Mouse (Mus musculus) lung, embryonic 14.5 days (tissue): ENCODE results near the gene Cfap97d2. TPM values are rescaled to one million over a fixed set of nuclear protein-coding genes. Genes with fewer than 3 reads are reported as not detected.

ENCODE experiments used
- ATAC-seq: fragments of 200-750 bp; cut with Nextera tagmentation; 2 replicates; pipeline ENCODE4 v1.8.0; 2017; ENCODE audit warnings: mild to moderate bottlenecking, moderate TSS enrichment, moderate library complexity; ENCODE audit not compliant: insufficient read depth
- DNase-seq: peaks from one replicate; pipeline ENCODE4 v3.0.0-alpha.2; 2015
- H3K27ac ChIP-seq: fragments of 300-500 bp; sonication (generic); 2 replicates; pipeline ENCODE4 v1.5.1; 2014; ENCODE audit warnings: low read depth, mild to moderate bottlenecking, moderate library complexity
- H3K27me3 ChIP-seq: fragments of 300-500 bp; sonication (generic); 2 replicates; pipeline ENCODE4 v1.6.1; 2014; ENCODE audit warnings: low read length, control low read depth; ENCODE audit not compliant: insufficient read depth
- H3K36me3 ChIP-seq: fragments of 300-500 bp; sonication (generic); 2 replicates; pipeline ENCODE4 v1.6.1; 2014; ENCODE audit warnings: control low read depth; ENCODE audit not compliant: insufficient read depth
- H3K4me1 ChIP-seq: fragments of 300-500 bp; sonication (generic); 2 replicates; pipeline ENCODE4 v1.6.1; 2014; ENCODE audit warnings: antibody characterized with exemption, control low read depth; ENCODE audit not compliant: insufficient read depth
- H3K4me2 ChIP-seq: fragments of 300-500 bp; sonication (generic); 2 replicates; pipeline ENCODE4 v1.6.1; 2014; ENCODE audit warnings: mild to moderate bottlenecking
- H3K4me3 ChIP-seq: fragments of 300-500 bp; sonication (generic); 2 replicates; pipeline ENCODE4 v1.5.1; 2014; ENCODE audit warnings: low read depth, low read length
- H3K9ac ChIP-seq: fragments of 300-500 bp; sonication (generic); 2 replicates; pipeline ENCODE4 v1.6.1; 2014
- H3K9me3 ChIP-seq: fragments of 300-500 bp; sonication (generic); 2 replicates; pipeline ENCODE4 v1.6.1; 2016; ENCODE audit warnings: low read depth, low read length, control low read depth
- CTCF ChIP-seq: IDR thresholded peaks from 2 replicates; pipeline ENCODE4 v1.5.1; 2016; ENCODE audit warnings: antibody characterized with exemption, low read depth
- WGBS: fragments of 180-500 bp; shearing (Covaris S2); extraction: QIAGEN DNeasy Blood & Tissue Kit; methylation state at CpG from one replicate; pipeline ENCODE4 v1.1.7; 2014; 5-methylcytosine and 5-hydroxymethylcytosine counted together
- polyA plus RNA-seq: library from polyadenylated mRNA; unstranded; fragments of >200 nt; fragmentation: Nextera tagmentation; extraction: Ambion mirVana; gene quantifications from 2 replicates; pipeline ENCODE4 v1.2.1, GENCODE M21; 2014

Gene Cfap97d2
- polyA plus RNA-seq, 1 experiment from 2014 or later, result not detected

DNA sequence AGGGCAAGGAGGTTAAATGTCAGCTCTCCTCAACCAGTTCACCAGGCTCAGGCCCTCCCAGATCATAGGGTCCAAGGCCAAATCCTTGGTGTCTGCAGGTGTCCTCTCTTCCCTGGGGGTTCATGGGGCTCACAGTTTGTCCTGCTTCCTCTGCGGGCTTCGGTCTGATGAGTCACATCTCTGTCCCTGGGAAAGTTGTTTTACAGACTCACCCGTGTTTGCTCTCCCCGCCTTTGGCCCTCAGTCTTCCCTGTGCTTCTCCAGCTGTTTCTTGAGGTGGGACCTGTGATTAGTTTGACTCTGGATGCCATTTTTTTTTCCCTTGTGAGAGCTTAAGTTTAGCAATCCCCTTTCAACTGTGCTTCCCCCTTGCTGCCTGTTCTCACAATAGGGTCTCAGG, 9.5 kb upstream of the Cfap97d2 start:
- Histone ChIP-seq H3K27me3 (no peaks in the 10 kb centered on the region), H3K9ac (no peak overlapping the region), H3K9me3 (no peaks in the 10 kb centered on the region), H3K27ac (no peak overlapping the region), H3K36me3 (no peaks in the 10 kb centered on the region), H3K4me2 (no peak overlapping the region), H3K4me1 (no peaks in the 10 kb centered on the region), H3K4me3 (no peak overlapping the region)
- ATAC-seq (no peak), DNase-seq (no peak)
- WGBS, result 70% methylated on average over 4 of the region's 4 CpGs
- TF ChIP-seq CTCF, result no peak

DNA sequence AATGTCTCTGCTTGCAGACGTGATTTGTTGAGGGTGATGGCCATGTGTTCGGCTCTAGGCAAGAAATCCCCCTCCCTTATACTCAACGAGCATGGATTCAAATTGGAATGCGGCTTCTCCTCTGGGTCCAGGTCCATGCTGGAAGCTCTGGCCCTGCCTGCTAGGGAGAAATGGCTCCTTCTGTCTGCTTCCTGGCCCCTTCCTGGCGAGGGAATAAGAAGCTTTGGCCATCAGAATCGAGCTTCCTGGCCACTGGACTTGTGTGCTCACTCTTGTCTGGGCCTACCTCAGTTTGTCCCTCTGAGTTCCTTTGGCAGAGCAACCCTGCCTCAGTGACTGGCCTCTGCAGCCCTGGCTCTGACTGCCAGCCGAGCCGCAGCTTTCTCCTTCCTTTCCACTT, 8.5 kb upstream of the Cfap97d2 start:
- WGBS, result 74% methylated on average over 8 of the region's 8 CpGs
- ATAC-seq, result no peak
- no peak for DNase-seq
- Histone ChIP-seq H3K27me3 (no peaks in the 10 kb centered on the region), H3K4me1 (peaks cover 5% of the 10 kb centered on the region; the same call in 1 of the 2 replicates), H3K27ac (no peak overlapping the region), H3K4me2 (no peak overlapping the region), H3K36me3 (no peaks in the 10 kb centered on the region), H3K4me3 (no peak overlapping the region), H3K9me3 (no peaks in the 10 kb centered on the region), H3K9ac (no peak overlapping the region)
- no peak for TF ChIP-seq CTCF

DNA sequence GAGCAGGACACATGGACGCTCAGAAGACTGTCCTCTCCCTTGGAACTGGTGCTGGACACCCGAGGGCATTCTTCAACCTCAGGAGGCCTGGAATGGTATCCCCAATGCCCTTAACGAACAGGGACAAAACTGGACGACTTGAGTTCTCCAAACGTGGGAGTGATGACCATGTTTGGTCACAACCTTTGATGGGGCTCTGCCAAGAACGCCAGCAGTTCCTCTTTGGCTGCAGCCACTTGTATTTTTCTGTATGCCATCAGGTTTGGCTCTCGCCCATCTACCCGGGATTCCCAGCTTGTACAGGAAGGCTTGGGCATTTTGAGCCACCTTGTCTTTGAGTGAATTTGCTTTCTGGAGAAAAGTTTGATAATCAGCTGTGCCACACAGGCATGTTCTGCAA, 8.0 kb upstream of the Cfap97d2 start:
- WGBS, result 74% methylated on average over 8 of the region's 8 CpGs
- Histone ChIP-seq H3K36me3 (no peaks in the 10 kb centered on the region), H3K27ac (no peak overlapping the region), H3K4me1 (peaks cover 10% of the 10 kb centered on the region), H3K4me2 (no peak overlapping the region), H3K9me3 (no peaks in the 10 kb centered on the region), H3K27me3 (no peaks in the 10 kb centered on the region), H3K4me3 (no peak overlapping the region), H3K9ac (no peak overlapping the region)
- no peak for TF ChIP-seq CTCF
- no peak for ATAC-seq
- no peak for DNase-seq

DNA sequence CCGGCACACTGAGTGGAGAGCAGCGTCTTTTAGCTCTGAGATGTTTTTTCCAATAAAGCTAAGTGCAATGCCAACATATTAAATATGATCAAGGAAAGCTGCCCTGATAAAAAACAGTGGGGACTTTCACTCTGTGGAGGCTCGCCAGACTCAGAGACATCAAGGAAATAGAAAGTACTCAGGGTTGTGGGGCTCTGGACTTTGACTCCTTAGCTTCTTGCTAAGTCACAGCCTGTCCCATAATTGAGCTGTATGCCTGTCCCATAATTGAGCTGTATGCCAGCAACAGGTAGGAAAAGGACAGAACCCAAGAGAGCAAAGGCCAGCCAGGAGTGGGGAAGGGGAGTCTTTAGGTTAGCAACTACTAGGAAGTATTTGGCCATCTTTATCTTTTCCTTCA, 7.4 kb upstream of the Cfap97d2 start:
- peaks cover 14% of the 10 kb centered on the region for H3K4me1 ChIP-seq
- ATAC-seq, result no peak
- no peak overlapping the region for H3K9ac ChIP-seq
- H3K27ac ChIP-seq, result no peak overlapping the region
- H3K27me3 ChIP-seq, result no peaks in the 10 kb centered on the region
- 61% methylated on average over 3 of the region's 3 CpGs for WGBS
- no peak for TF ChIP-seq CTCF
- no peaks in the 10 kb centered on the region for H3K36me3 ChIP-seq
- no peak overlapping the region for H3K4me3 ChIP-seq
- H3K9me3 ChIP-seq, result no peaks in the 10 kb centered on the region
- H3K4me2 ChIP-seq, result no peak overlapping the region
- DNase-seq, result no peak

DNA sequence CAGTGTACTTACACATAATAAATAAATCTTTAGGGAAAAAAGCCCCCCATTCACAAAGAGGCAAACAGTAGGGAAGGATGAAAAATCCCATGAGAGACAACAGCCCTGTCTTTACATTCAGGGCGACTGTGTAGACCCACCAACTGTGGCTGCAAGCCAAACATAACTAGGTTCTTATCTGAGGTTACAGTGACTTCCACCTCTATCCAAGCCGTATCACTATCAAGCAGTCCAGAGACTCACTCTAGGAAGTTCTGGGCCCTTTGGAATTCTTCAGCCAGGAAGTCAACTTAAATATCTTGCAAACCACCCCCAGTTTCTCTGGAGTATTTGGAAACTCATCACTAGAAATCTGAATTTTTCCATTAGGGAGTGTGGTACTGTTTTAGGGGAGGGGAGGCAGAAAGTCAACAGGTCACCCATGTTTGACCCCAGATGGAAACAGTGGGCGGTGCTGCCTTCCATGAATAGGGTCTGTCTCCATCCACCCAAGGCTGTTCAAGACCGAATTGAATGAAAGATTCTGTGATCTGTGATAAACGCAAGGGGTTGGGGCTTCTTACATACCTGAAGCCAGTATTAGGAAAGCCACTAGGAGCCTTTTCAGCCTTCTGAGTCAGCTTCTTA, 6.3 kb upstream of the Cfap97d2 start:
- no peak for TF ChIP-seq CTCF
- Histone ChIP-seq H3K27ac (no peak overlapping the region), H3K9me3 (no peaks in the 10 kb centered on the region), H3K4me1 (peaks cover 14% of the 10 kb centered on the region), H3K4me3 (no peak overlapping the region), H3K9ac (no peak overlapping the region), H3K4me2 (no peak overlapping the region), H3K36me3 (no peaks in the 10 kb centered on the region), H3K27me3 (no peaks in the 10 kb centered on the region)
- no peak for DNase-seq
- no peak for ATAC-seq
- WGBS, result 61% methylated on average over 5 of the region's 5 CpGs

DNA sequence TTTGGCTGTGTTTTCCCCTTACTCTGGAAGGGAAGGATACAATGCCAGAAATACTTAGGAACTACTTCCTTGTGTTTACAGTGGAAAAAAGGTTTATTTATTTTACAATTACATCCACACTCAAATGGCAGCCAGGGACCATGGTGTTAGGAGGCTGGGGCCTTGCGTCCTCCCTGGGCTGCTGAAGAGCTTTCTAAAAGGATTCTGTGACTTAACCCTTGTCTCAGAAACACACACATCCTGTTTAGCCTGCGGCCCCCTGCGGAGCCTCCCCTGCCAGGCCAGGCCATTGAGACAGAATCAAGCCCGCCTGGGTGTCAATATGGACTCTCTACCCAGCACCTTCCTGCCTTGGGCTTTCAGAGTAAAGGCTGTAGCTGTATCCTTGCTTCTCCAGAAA, 2.9 kb upstream of the Cfap97d2 start:
- WGBS, result 28% methylated on average over 4 of the region's 4 CpGs
- Histone ChIP-seq H3K4me3 (no peak overlapping the region), H3K27me3 (no peaks in the 10 kb centered on the region), H3K4me1 (peaks cover 14% of the 10 kb centered on the region), H3K9ac (no peak overlapping the region), H3K9me3 (no peaks in the 10 kb centered on the region), H3K36me3 (no peaks in the 10 kb centered on the region), H3K27ac (0 out of 2 replicates have a peak overlapping the region, but pooled peaks have one; percentile 21), H3K4me2 (no peak overlapping the region)
- TF ChIP-seq CTCF, result no peak
- DNase-seq, result peak; percentile 55
- no peak for ATAC-seq

DNA sequence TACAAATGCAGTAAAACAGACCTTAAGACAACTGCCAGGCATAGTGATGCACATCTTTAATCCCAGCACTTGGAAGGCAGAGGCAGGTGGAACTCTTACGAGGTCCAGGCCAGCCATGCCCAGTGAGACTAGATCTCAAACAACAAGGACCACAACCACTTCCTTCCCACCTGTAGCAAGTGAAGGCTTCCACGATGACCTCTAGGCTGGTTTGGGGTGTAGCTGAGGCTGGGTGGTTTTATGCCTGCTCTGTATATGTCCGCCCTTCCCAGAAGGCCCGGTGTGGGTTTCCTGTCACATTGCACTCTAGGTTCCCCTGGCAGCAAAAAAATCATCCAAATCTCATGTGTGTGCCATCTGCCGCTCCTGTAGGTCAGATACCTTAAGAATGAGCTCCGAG, 1.9 kb upstream of the Cfap97d2 start:
- Histone ChIP-seq H3K27me3 (no peaks in the 10 kb centered on the region), H3K27ac (no peak overlapping the region), H3K4me1 (peaks cover 14% of the 10 kb centered on the region), H3K9me3 (no peaks in the 10 kb centered on the region), H3K4me2 (no peak overlapping the region), H3K4me3 (no peak overlapping the region), H3K36me3 (no peaks in the 10 kb centered on the region), H3K9ac (no peak overlapping the region)
- TF ChIP-seq CTCF, result no peak
- 88% methylated on average over 6 of the region's 6 CpGs for WGBS
- ATAC-seq (no peak), DNase-seq (no peak)
